In genomic region chr2:25574579-25575431, GRCm38 (mm10) we compare ENCODE assay signal across 8 mouse cellular contexts. TPM values are rescaled to one million over a fixed set of nuclear protein-coding genes. Genes with fewer than 3 reads are reported as not detected.
DNase-seq lines count a peak whose midpoint lies in the region; ATAC-seq and TF ChIP-seq lines count a peak whose summit lies in the region.

TSS of gene Mamdc4 (minus strand) at chr2:25574845.
TSS of gene Phpt1 (minus strand) at chr2:25575224.

- no peak for TF ChIP-seq CTCF in cortical plate, adult 2 months (IDR thresholded peaks at IDR 0.05; ENCODE audit: extremely low read depth, insufficient read depth, low read length)

- peak; percentile 68 for TF ChIP-seq POLR2A in cortical plate, adult 2 months (IDR thresholded peaks at IDR 0.05; ENCODE audit: extremely low read depth, insufficient read depth, low read length)

- H3K27ac ChIP-seq in cortical plate, adult 2 months (ENCODE audit: insufficient read depth, low read length) = peak within 1 kb of the TSS; percentile 29

- peak; percentile 95 for ATAC-seq in activated CD4-positive, CD25-positive, alpha-beta regulatory T cell, adult 4 months

- DNase-seq in gastrocnemius, adult 8-10 months (ENCODE audit: low spot score in 2 of 2) = peak; percentile 96 to 98
- peak; percentile 96 for DNase-seq in hindlimb bud, embryonic 11.5 days (ENCODE audit: extremely low spot score, low read depth, low spot score)
- DNase-seq in left cerebral cortex, adult 8-10 months (ENCODE audit: low spot score in 2 of 2) = peak; percentile 96 to 97
- peak; percentile 98 to 99 for DNase-seq in right cerebral cortex, postnatal 10 days (ENCODE audit: low spot score in 2 of 2)
- peak; percentile 92 for DNase-seq in urinary bladder, postnatal 25 days (ENCODE audit: low spot score)

- peaks cover 46% of the 10 kb centered on the region for H3K27me3 ChIP-seq in megakaryocyte, embryonic 14.5 days (replicated peaks)

- H3K4me1 ChIP-seq in cortical plate, adult 2 months (ENCODE audit: control insufficient read depth, insufficient read depth, low read length) = peaks cover 6% of the 10 kb centered on the region
- H3K4me1 ChIP-seq in megakaryocyte, embryonic 14.5 days = peaks cover 65% of the 10 kb centered on the region

- H3K4me3 ChIP-seq in cortical plate, adult 2 months (ENCODE audit: insufficient read depth, low read length) = peak within 1 kb of the TSS; percentile 39
- peak within 1 kb of the TSS; percentile 93 for H3K4me3 ChIP-seq in megakaryocyte, embryonic 14.5 days (replicated peaks)

- H3K36me3 ChIP-seq in megakaryocyte, embryonic 14.5 days (replicated peaks; ENCODE audit: low read length) = peaks cover 11% of the 10 kb centered on the region

- peaks cover 38% of the 10 kb centered on the region for H3K9me3 ChIP-seq in megakaryocyte, embryonic 14.5 days

RNA-seq across cellular contexts. Expression of gene Mamdc4, which starts in this region (rescaled TPM):
- polyA plus RNA-seq in activated CD4-positive, CD25-positive, alpha-beta regulatory T cell, adult 4 months (2017; shearing (Covaris generic)) = under 1 TPM; 0.40 to 0.91 TPM
- 1.1 and 1.2 TPM in 2 replicates for polyA plus RNA-seq in cortical plate, adult 2 months (2012; rRNA removed)
- total RNA-seq in gastrocnemius, adult 8-10 months (2022) = under 1 TPM; 0.19 to 0.46 (median 0.33) TPM
- 1 to 10 TPM in 3 of 4 experiments, under 1 TPM in 1; 0.46 to 3.1 (median 1.7) TPM for total RNA-seq in left cerebral cortex, adult 8-10 months (2022)
- polyA plus RNA-seq in megakaryocyte, embryonic 14.5 days (2012; ENCODE audit: insufficient read depth, low replicate concordance) = 0.75 TPM in 1 of 2 replicates, not detected in the other

RNA-seq across cellular contexts. Expression of gene Phpt1, which starts in this region (rescaled TPM):
- 10 to 100 TPM; 55.3 to 61.6 TPM for polyA plus RNA-seq in activated CD4-positive, CD25-positive, alpha-beta regulatory T cell, adult 4 months (2017; shearing (Covaris generic))
- 123 and 129 TPM in 2 replicates for polyA plus RNA-seq in cortical plate, adult 2 months (2012; rRNA removed)
- 10 to 100 TPM; 62.8 to 69.7 (median 65.5) TPM for total RNA-seq in gastrocnemius, adult 8-10 months (2022)
- 10 to 100 TPM; 57.8 to 72.0 (median 64.7) TPM for total RNA-seq in left cerebral cortex, adult 8-10 months (2022)
- polyA plus RNA-seq in megakaryocyte, embryonic 14.5 days (2012; ENCODE audit: insufficient read depth, low replicate concordance) = 4.7 TPM in 1 of 2 replicates, not detected in the other

Comparison
In these comparisons a context has a peak if more than half of its experiments do, and no peak if none do; other contexts are left out.
1. Peak in every context shown above with its lines: DNase-seq, ATAC-seq, H3K4me3 ChIP-seq and H3K27ac ChIP-seq.